Mouse (Mus musculus): Measurements from ENCODE around the gene Islr2. TPM values are rescaled to one million over a fixed set of nuclear protein-coding genes. Genes with fewer than 3 reads are reported as not detected.
A peak's percentile ranks its signal among the peaks of the same experiment; 100 is the strongest.

The Islr2 gene
- polyA plus RNA-seq, 1 experiment: not detected

DNA sequence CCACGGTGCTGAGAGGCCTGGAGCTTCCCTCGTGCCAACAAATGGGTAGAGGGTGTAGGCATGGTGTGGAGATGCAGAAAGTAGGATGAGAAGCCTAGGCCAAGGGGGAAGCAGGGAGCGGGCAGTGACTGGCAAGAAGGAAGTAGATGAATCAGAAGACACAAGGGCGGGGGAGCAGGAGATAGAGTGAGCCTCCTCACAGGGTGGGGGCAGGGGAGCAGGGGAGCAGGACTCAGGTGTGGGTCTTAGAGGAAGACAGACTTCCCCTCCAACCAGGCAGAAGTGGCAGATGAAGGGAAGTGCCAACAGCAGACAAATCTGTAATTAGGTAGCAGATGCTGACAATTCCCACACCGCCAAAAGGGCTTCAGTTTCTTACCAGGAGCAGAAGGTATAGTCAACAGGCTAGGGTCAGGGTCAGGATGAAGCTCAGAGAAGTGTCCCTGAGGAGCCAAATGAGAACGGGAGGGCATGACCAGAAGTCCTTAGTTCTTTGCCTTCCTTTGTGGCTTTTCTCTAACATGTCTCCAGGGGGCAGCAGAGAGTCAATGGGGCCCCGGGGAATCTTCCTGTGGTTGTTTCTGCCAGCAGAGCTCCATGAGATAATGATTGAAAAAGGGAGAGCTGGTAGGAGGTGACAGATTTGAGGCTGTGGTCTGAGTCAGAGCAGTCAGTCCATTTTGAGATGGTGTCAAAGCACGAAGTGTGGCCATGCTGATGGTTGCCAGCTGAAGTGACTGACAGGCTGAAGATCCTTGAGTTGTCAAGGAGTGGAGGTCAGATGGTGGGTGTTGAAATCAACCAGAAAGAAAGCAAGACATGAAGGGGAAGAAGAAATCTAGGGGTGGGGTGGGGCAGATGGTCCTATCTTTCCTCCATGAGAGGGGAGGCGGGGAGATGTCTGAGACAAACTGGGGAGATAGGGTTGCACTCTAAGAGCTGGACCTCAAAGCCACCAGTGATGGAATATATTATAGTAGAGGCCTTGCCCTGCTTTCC lies 22.1 kb upstream of the Islr2 start:
- peak; percentile 44; the same call in 1 of the 2 replicates for TF ChIP-seq CTCF (IDR thresholded peaks at IDR 0.05; ENCODE audit: insufficient read depth, low read depth, low read length)
- no peak for TF ChIP-seq POLR2A (IDR thresholded peaks at IDR 0.05; ENCODE audit: insufficient read depth, low read depth, low read length)
- 68% methylated on average over 9 of the region's 9 CpGs for WGBS
- no peak overlapping the region for H3K27ac ChIP-seq (ENCODE audit: insufficient read depth, low read depth, low read length)
- no peaks in the 10 kb centered on the region for H3K4me1 ChIP-seq (ENCODE audit: control insufficient read depth, insufficient read depth, low read length)
- H3K4me3 ChIP-seq (ENCODE audit: insufficient read depth, low read depth, low read length): no peak overlapping the region

DNA sequence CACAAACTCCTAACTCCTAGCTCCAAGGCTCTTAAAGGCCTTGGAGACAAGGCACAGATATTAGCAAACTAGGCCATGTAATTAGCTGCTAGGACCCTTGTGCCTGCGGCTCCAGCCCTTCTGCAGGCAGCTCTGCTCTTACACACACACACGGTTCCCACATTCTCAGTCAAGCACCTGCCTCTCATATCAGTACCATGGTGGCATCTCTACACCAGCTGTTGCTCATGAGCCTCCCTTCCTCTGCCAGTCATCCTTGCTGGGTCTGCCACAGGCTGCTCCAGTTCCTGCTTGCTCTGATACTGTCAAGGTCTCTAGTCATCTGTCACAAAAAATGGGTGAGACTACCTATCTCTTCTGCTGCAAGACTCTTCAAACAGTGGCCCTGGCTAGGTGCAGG lies 20.2 kb upstream of the Islr2 start:
- TF ChIP-seq POLR2A (IDR thresholded peaks at IDR 0.05; ENCODE audit: insufficient read depth, low read depth, low read length): no peak
- TF ChIP-seq CTCF (IDR thresholded peaks at IDR 0.05; ENCODE audit: insufficient read depth, low read depth, low read length): no peak
- no peak overlapping the region for H3K27ac ChIP-seq (ENCODE audit: insufficient read depth, low read depth, low read length)
- no peak overlapping the region for H3K4me3 ChIP-seq (ENCODE audit: insufficient read depth, low read depth, low read length)
- 93% methylated on average over 2 of the region's 2 CpGs for WGBS
- H3K4me1 ChIP-seq (ENCODE audit: control insufficient read depth, insufficient read depth, low read length): no peaks in the 10 kb centered on the region

DNA sequence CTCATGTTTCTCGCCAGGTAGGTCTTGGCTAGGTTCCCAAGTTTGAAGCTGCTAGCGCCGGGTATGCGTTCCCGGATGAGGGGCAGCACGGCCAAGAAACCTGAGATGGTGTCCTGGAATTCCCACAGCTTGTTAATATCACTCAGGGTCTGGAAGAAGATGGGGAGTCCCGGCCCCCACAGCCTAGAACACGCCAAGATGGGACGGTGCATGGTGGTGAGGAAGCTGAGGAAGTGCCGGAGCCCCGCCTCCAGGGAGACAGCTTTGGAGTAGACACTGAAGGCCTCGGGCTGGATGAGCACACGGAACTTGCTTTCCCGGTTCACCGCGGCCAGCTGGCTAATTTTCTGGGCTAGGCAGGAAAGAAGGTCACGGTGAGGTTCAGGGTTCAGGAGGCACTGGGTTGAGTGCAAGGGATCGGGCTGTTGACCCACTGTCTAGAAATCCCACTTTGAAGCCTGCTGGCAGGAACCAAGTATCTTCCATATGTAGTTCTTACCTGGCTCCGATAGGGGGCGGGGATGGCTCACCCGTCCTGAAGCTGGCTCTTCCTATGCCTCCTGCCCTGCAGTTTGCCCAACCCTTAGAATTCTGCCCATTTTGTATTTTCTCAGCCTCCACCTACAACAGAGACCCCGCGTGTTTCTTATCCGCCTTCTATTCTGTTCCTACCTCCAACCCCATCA lies 16.2 kb upstream of the Islr2 start:
- H3K4me1 ChIP-seq (ENCODE audit: control insufficient read depth, insufficient read depth, low read length): no peaks in the 10 kb centered on the region
- WGBS: 75% methylated on average over 24 of the region's 24 CpGs
- no peak overlapping the region for H3K4me3 ChIP-seq (ENCODE audit: insufficient read depth, low read depth, low read length)
- H3K27ac ChIP-seq (ENCODE audit: insufficient read depth, low read depth, low read length): no peak overlapping the region
- TF ChIP-seq POLR2A (IDR thresholded peaks at IDR 0.05; ENCODE audit: insufficient read depth, low read depth, low read length) (no peak), CTCF (IDR thresholded peaks at IDR 0.05; ENCODE audit: insufficient read depth, low read depth, low read length) (0 out of 2 replicates have a peak, but pooled peaks have one; percentile 14)

DNA sequence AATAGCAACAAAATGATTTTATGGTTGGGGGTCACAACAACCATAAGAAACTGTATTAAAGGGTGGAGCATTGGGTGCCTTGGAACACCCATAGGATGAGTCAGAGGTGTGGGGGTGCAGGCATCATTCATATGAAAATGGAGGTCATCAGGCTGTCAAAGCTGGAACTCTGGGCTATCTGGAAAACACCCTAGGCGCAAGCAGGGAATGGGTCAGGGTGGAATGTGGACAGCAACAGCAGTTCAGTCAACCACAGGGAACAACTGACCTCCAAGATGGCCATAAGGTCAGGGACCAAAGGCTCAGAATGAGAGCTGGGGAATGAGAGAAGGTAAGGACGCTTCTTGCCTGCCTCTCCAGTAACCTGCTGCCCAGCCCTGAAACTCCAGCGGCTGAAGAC lies 14.4 kb upstream of the Islr2 start:
- Histone ChIP-seq H3K27ac (ENCODE audit: insufficient read depth, low read depth, low read length) (no peak overlapping the region), H3K4me1 (ENCODE audit: control insufficient read depth, insufficient read depth, low read length) (peaks cover 5% of the 10 kb centered on the region), H3K4me3 (ENCODE audit: insufficient read depth, low read depth, low read length) (no peak overlapping the region)
- WGBS: 95% methylated on average over 3 of the region's 3 CpGs
- TF ChIP-seq CTCF (IDR thresholded peaks at IDR 0.05; ENCODE audit: insufficient read depth, low read depth, low read length): no peak
- TF ChIP-seq POLR2A (IDR thresholded peaks at IDR 0.05; ENCODE audit: insufficient read depth, low read depth, low read length): no peak

DNA sequence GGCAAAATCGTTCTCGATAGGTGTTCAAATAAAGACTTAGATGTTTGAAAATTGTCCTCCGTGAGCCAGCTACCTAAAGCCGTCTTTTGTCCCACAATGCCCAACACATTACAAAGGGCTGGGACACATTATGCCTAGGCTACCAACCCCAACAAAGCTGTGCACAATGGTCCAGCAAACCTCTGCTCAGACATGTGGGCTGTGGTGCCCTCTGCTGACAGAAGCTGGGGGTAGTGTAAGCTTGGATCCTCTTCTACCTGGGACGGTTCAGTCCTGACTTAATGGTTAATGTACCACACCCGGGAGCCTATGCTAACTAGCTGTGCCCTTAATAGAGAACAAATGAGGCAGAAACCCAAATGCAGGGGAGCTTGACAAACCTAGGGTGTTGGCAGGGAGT lies 12.3 kb upstream of the Islr2 start:
- H3K4me1 ChIP-seq (ENCODE audit: control insufficient read depth, insufficient read depth, low read length): peaks cover 5% of the 10 kb centered on the region
- WGBS: 43% methylated on average over 6 of the region's 6 CpGs
- no peak overlapping the region for H3K4me3 ChIP-seq (ENCODE audit: insufficient read depth, low read depth, low read length)
- no peak overlapping the region for H3K27ac ChIP-seq (ENCODE audit: insufficient read depth, low read depth, low read length)
- TF ChIP-seq CTCF (IDR thresholded peaks at IDR 0.05; ENCODE audit: insufficient read depth, low read depth, low read length) (no peak; the same call in 1 of the 2 replicates), POLR2A (IDR thresholded peaks at IDR 0.05; ENCODE audit: insufficient read depth, low read depth, low read length) (no peak)

DNA sequence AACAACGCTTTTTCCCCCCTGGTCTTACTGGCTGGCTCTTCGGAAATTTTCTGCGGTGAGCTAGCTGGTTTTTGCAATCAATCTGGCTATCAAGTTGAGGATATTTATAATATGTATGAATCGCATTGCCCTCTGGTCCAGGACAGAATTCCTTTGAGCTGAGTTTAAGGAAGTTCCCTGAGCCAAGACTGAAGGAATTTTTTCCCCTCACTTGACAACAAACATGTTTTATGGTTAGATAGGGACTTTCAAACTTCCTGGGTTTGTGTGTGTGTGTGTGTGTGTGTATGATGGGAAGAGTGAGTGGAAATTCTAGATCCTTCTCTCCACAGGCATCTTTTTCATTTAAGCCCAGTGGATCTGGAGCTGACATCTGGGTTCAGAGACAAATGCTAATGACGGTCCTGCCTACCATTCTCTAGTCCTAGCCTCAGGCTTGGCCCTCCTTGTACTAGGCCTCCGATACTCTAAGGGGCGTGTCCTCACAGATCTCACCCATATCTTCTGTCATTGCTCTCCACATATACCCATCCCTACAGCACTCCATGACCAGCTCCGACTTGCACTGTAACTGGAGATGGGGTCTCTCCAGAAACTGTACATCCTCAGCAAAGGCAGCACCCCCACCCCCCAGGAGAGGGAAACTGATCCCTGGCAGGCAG lies 10.5 kb upstream of the Islr2 start:
- 66% methylated on average over 8 of the region's 8 CpGs for WGBS

DNA sequence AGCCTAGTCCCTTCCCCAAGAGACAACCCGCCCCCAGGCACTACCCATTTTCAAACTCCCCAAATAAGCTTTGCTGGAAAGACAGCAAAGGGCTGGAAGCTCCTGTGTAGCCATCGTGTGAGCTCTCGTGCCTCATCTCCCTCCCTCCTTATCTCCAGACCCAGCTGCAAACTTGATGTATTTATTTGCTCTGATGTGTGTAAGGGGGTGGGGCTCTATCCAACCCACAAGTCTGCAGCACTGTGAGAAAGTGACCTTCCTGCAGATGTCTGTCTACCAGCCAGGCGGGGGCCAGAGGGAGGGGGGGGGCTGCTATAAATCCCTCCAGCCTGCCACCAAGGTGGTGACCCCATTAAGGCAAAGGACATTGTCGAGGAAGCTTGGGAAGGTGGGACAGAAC lies 9.7 kb upstream of the Islr2 start:
- 31% methylated on average over 5 of the region's 5 CpGs for WGBS
- peaks cover 5% of the 10 kb centered on the region for H3K4me1 ChIP-seq (ENCODE audit: control insufficient read depth, insufficient read depth, low read length)
- no peak overlapping the region for H3K4me3 ChIP-seq (ENCODE audit: insufficient read depth, low read depth, low read length)
- TF ChIP-seq POLR2A (IDR thresholded peaks at IDR 0.05; ENCODE audit: insufficient read depth, low read depth, low read length) (no peak), CTCF (IDR thresholded peaks at IDR 0.05; ENCODE audit: insufficient read depth, low read depth, low read length) (no peak)
- no peak overlapping the region for H3K27ac ChIP-seq (ENCODE audit: insufficient read depth, low read depth, low read length)

More for the DNA sequence above, 10.5 kb upstream of the Islr2 start:
- Histone ChIP-seq H3K27ac (ENCODE audit: insufficient read depth, low read depth, low read length) (no peak overlapping the region), H3K4me1 (ENCODE audit: control insufficient read depth, insufficient read depth, low read length) (peaks cover 5% of the 10 kb centered on the region), H3K4me3 (ENCODE audit: insufficient read depth, low read depth, low read length) (no peak overlapping the region)
- no peak for TF ChIP-seq POLR2A (IDR thresholded peaks at IDR 0.05; ENCODE audit: insufficient read depth, low read depth, low read length)
- TF ChIP-seq CTCF (IDR thresholded peaks at IDR 0.05; ENCODE audit: insufficient read depth, low read depth, low read length): no peak

DNA sequence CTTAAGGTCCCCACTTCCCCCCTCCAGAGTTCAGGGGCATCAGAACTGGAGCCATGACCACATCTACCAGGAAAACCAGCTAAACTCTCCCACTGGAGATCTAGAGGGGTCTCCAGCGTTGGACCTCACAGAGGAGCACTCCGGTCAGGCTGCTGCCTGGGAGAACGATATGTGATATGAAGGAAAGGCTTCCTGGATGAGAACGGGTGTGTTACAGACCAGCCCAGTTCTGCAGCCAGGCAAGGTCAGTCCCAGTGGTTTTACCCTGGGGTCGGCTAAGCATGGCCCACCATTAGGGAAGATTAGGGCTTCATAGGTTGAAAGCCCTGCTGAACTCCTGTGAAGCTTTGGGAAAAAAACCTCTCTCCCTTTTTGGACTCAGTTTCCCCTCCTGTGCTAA lies 9.3 kb upstream of the Islr2 start:
- Histone ChIP-seq H3K4me3 (ENCODE audit: insufficient read depth, low read depth, low read length) (no peak overlapping the region), H3K27ac (ENCODE audit: insufficient read depth, low read depth, low read length) (no peak overlapping the region), H3K4me1 (ENCODE audit: control insufficient read depth, insufficient read depth, low read length) (peaks cover 5% of the 10 kb centered on the region)
- WGBS: 89% methylated on average over 5 of the region's 5 CpGs
- TF ChIP-seq POLR2A (IDR thresholded peaks at IDR 0.05; ENCODE audit: insufficient read depth, low read depth, low read length) (no peak), CTCF (IDR thresholded peaks at IDR 0.05; ENCODE audit: insufficient read depth, low read depth, low read length) (no peak)
